Mouse (Mus musculus): ENCODE data around the gene Socs1. TPM values are rescaled to one million over a fixed set of nuclear protein-coding genes. Genes with fewer than 3 reads are reported as not detected.

Gene Socs1
- total and polyA plus RNA-seq, 3 experiments, result 0.34 to 1.2 (median 0.48) TPM

DNA sequence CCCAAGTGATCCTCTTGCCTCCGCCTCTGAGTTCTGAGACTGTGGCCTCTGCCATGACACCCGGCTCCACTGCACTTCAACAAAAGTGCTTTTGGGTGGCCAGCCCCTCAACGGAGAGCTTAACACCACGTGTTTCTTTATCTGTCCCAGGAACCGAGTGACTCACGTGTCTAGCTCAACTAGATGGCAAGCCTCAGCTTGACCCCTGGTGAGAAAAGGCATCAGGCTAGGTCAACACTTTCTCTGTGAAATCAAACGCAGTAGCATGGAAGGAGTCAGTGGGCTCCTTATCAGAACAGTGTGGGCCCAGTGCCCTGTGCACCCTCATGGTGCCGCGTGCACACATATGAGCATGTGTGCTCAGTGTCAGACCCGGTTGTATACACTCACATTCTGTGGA is 49.0 kb downstream of the Socs1 start:
- DNase-seq, result no peak
- WGBS, result 62% methylated on average over 10 of the region's 10 CpGs

DNA sequence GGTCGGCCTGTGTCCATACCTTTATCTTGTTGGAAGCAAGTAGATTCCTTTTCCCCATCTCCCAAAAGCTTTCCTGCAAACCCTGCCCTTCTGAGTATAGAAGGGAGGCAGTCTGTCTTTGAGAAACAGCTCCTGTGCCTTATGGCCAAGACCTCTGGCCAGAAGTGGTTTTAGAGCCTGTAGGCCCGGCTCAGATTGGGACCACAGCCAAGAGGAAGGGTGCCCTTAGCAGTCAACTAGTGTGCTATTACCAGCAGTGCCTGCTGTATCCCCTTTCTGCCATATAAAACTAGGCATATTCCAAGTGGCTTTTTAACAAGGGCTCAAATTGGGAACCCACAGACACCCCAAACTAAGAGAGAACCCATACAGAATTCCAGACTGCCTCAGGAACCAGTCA is 49.6 kb downstream of the Socs1 start:
- H3K27ac ChIP-seq, result no peak overlapping the region
- peaks cover 10% of the 10 kb centered on the region for H3K36me3 ChIP-seq (ENCODE audit: control insufficient read depth, insufficient read depth, low read length)
- H3K27me3 ChIP-seq (ENCODE audit: control insufficient read depth, insufficient read depth, low read length), result no peaks in the 10 kb centered on the region
- no peak overlapping the region for H3K4me3 ChIP-seq
- TF ChIP-seq CTCF (IDR thresholded peaks at IDR 0.05), result no peak
- TF ChIP-seq EP300 (IDR thresholded peaks at IDR 0.05; ENCODE audit: insufficient read depth, low read depth, low read length), result no peak
- TF ChIP-seq POLR2A (IDR thresholded peaks at IDR 0.05; ENCODE audit: insufficient read depth, low read depth, low read length), result no peak
- DNase-seq, result no peak
- H3K9ac ChIP-seq (ENCODE audit: low read depth, low read length), result no peak overlapping the region
- no peaks in the 10 kb centered on the region for H3K79me2 ChIP-seq (replicated peaks; ENCODE audit: control insufficient read depth, insufficient read depth, low read length)
- 51% methylated on average over 2 of the region's 2 CpGs for WGBS
- peaks cover 34% of the 10 kb centered on the region for H3K4me1 ChIP-seq (ENCODE audit: control insufficient read depth, insufficient read depth, low read length)
- intact Hi-C loops (cut with DNase I), result loop anchor here (2.0 kb wide), 1 partner anchor 45 kb away; no protein-coding TSS in a partner anchor

More for the DNA sequence above, 49.0 kb downstream of the Socs1 start:
- Histone ChIP-seq H3K9ac (ENCODE audit: low read depth, low read length) (no peak overlapping the region), H3K36me3 (ENCODE audit: control insufficient read depth, insufficient read depth, low read length) (peaks cover 11% of the 10 kb centered on the region), H3K27me3 (ENCODE audit: control insufficient read depth, insufficient read depth, low read length) (no peaks in the 10 kb centered on the region), H3K27ac (no peak overlapping the region), H3K79me2 (replicated peaks; ENCODE audit: control insufficient read depth, insufficient read depth, low read length) (no peaks in the 10 kb centered on the region), H3K4me3 (no peak overlapping the region), H3K4me1 (ENCODE audit: control insufficient read depth, insufficient read depth, low read length) (peaks cover 38% of the 10 kb centered on the region)
- TF ChIP-seq POLR2A (IDR thresholded peaks at IDR 0.05; ENCODE audit: insufficient read depth, low read depth, low read length) (no peak), EP300 (IDR thresholded peaks at IDR 0.05; ENCODE audit: insufficient read depth, low read depth, low read length) (no peak), CTCF (IDR thresholded peaks at IDR 0.05) (no peak)
- intact Hi-C loops (cut with DNase I), result loop anchor here (2.0 kb wide), 1 partner anchor 46 kb away; no protein-coding TSS in a partner anchor

DNA sequence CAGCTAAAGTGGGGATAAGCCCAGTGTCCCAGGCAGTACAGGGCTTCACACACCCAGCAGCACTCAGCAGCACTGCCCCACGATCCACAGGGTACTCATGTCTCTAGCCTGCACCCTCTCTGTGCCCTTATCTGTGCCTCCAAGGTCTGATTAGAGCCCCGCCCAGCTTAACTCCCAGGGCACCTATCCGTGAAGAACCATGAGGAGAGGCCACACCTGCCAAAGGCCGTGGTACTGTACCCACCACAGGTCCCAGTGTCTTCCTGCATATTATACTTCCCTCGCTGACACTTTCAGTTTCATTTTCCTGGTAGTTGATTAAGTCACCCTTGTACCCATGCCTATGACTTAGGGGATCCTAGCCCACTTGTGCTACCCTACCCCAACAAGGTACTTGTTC is 52.9 kb downstream of the Socs1 start:
- Histone ChIP-seq H3K4me3 (no peak overlapping the region), H3K79me2 (replicated peaks; ENCODE audit: control insufficient read depth, insufficient read depth, low read length) (no peaks in the 10 kb centered on the region), H3K4me1 (ENCODE audit: control insufficient read depth, insufficient read depth, low read length) (peaks cover 7% of the 10 kb centered on the region), H3K27ac (no peak overlapping the region), H3K9ac (ENCODE audit: low read depth, low read length) (no peak overlapping the region), H3K27me3 (ENCODE audit: control insufficient read depth, insufficient read depth, low read length) (no peaks in the 10 kb centered on the region), H3K36me3 (ENCODE audit: control insufficient read depth, insufficient read depth, low read length) (no peaks in the 10 kb centered on the region)
- TF ChIP-seq CTCF (IDR thresholded peaks at IDR 0.05) (no peak), POLR2A (IDR thresholded peaks at IDR 0.05; ENCODE audit: insufficient read depth, low read depth, low read length) (no peak), EP300 (IDR thresholded peaks at IDR 0.05; ENCODE audit: insufficient read depth, low read depth, low read length) (no peak)
- WGBS, result 63% methylated on average over 5 of the region's 5 CpGs
- intact Hi-C loops (cut with DNase I), result no loop called here
- no peak for DNase-seq

Other genes starting within 250 kb of the Socs1 start
- 10 to 100 TPM; 32.1 to 41.1 TPM for gene Dexi, start 242.5 kb downstream of the Socs1 start, total RNA-seq (2021)
- gene Dexi, start 242.5 kb downstream of the Socs1 start, polyA plus RNA-seq (2012; rRNA removed), result 56.8 and 65.5 TPM in 2 replicates
- gene Clec16a, start 240.2 kb downstream of the Socs1 start, total RNA-seq (2021), result 10 to 100 TPM; 55.4 to 57.5 TPM
- gene Clec16a, start 240.2 kb downstream of the Socs1 start, polyA plus RNA-seq (2012; rRNA removed), result 27.6 and 47.7 TPM in 2 replicates
- gene Tnp2, start 3.1 kb upstream of the Socs1 start, total RNA-seq (2021), result not detected
- gene Tnp2, start 3.1 kb upstream of the Socs1 start, polyA plus RNA-seq (2012; rRNA removed), result 4.9 and 6.8 TPM in 2 replicates
- not detected for gene Prm3, start 5.4 kb upstream of the Socs1 start, total RNA-seq (2021)
- gene Prm3, start 5.4 kb upstream of the Socs1 start, polyA plus RNA-seq (2012; rRNA removed), result 0.41 TPM in 1 of 2 replicates, not detected in the other
- not detected for gene Prm2, start 10.6 kb upstream of the Socs1 start, total RNA-seq (2021)
- gene Prm2, start 10.6 kb upstream of the Socs1 start, polyA plus RNA-seq (2012; rRNA removed), result 4.9 and 5.7 TPM in 2 replicates
- not detected for gene Prm1, start 20.3 kb upstream of the Socs1 start, total RNA-seq (2021)
- gene Prm1, start 20.3 kb upstream of the Socs1 start, polyA plus RNA-seq (2012; rRNA removed), result 4.7 and 5.2 TPM in 2 replicates
- gene Gm11172, start 27.4 kb upstream of the Socs1 start, total RNA-seq (2021), result not detected
- gene Gm11172, start 27.4 kb upstream of the Socs1 start, polyA plus RNA-seq (2012; rRNA removed), result not detected in 2 replicates
- gene Rmi2, start 49.5 kb upstream of the Socs1 start, total RNA-seq (2021), result under 1 TPM; 0.26 to 0.30 TPM
- 0.45 and 0.47 TPM in 2 replicates for gene Rmi2, start 49.5 kb upstream of the Socs1 start, polyA plus RNA-seq (2012; rRNA removed)